Mouse (Mus musculus) hindbrain, embryonic 16.5 days (tissue): ENCODE data around the gene M1ap. TPM values are rescaled to one million over a fixed set of nuclear protein-coding genes. Genes with fewer than 3 reads are reported as not detected.

Experiments used
- ATAC-seq: fragments of 200-750 bp; cut with Nextera tagmentation; 2 replicates; pipeline ENCODE4 v1.8.0; 2017; ENCODE audit warnings: moderate TSS enrichment, moderate library complexity
- H3K27ac ChIP-seq: fragments of 300-500 bp; sonication (generic); 2 replicates; pipeline ENCODE4 v1.5.1; 2014; ENCODE audit warnings: low read depth, mild to moderate bottlenecking, control low read depth, low read length, moderate library complexity
- H3K27me3 ChIP-seq: fragments of 300-500 bp; sonication (generic); replicated peaks from 2 replicates; pipeline ENCODE4 v1.6.1; 2014; ENCODE audit warnings: low read length; ENCODE audit not compliant: control insufficient read depth, insufficient read depth
- H3K36me3 ChIP-seq: fragments of 300-500 bp; sonication (generic); 2 replicates; pipeline ENCODE4 v1.6.1; 2014; ENCODE audit warnings: mild to moderate bottlenecking, low read length, moderate library complexity, mixed read lengths; ENCODE audit not compliant: control insufficient read depth, insufficient read depth
- H3K4me1 ChIP-seq: fragments of 300-500 bp; sonication (generic); 2 replicates; pipeline ENCODE4 v1.6.1; 2014; ENCODE audit warnings: low read depth, low read length; ENCODE audit not compliant: control insufficient read depth, insufficient read depth
- H3K4me2 ChIP-seq: fragments of 300-500 bp; sonication (generic); 2 replicates; pipeline ENCODE4 v1.6.1; 2014; ENCODE audit warnings: mild to moderate bottlenecking, low read length, control low read depth, moderate library complexity
- H3K4me3 ChIP-seq: fragments of 300-500 bp; sonication (generic); 2 replicates; pipeline ENCODE4 v1.5.1; 2014; ENCODE audit warnings: mild to moderate bottlenecking, low read length, control low read depth, moderate library complexity
- H3K9ac ChIP-seq: fragments of 300-500 bp; sonication (generic); 2 replicates; pipeline ENCODE4 v1.6.1; 2014; ENCODE audit warnings: low read depth, mild to moderate bottlenecking, control low read depth, low read length, moderate library complexity
- H3K9me3 ChIP-seq: fragments of 300-500 bp; sonication (generic); 2 replicates; pipeline ENCODE4 v1.6.1; 2014; ENCODE audit warnings: mild to moderate bottlenecking, low read length, moderate library complexity; ENCODE audit not compliant: control insufficient read depth
- WGBS: fragments of 180-500 bp; shearing (Covaris S2); extraction: QIAGEN DNeasy Blood & Tissue Kit; methylation state at CpG from one replicate; pipeline ENCODE4 v1.1.7; 2014; 5-methylcytosine and 5-hydroxymethylcytosine counted together
- polyA plus RNA-seq: library from polyadenylated mRNA; unstranded; fragments of >200 nt; fragmentation: Nextera tagmentation; extraction: Ambion mirVana; gene quantifications from 2 replicates; pipeline ENCODE4 v1.2.1, GENCODE M21; 2015

The M1ap gene
- 0.41 TPM in 1 of 2 replicates, not detected in the other for polyA plus RNA-seq

DNA sequence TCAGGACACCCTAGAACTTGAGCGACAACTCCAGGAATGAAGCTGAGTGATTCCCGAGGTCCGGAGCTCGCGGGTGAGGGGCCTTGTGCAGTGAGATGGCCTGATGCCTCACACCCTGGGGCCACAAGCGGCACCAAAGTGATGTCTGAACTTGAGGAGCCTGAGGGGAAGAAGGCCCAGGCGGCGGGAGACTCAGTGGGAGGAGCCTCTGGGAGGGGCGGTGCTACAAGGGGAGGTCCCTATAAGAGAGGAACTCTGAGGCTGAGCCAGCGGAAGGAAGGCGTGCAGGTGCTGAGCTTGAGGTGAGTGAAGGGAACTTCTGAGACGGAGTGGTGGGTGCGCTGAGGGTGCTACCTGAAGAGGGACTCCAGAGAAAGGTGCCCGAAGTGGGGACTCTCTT, at the start of gene M1ap:
Gene M1ap (plus strand): TSS at position 252 of the 400 bp plus-strand sequence.
- Histone ChIP-seq H3K27me3 (no peaks in the 10 kb centered on the region), H3K4me2 (no peak within 1 kb of the TSS), H3K27ac (no peak within 1 kb of the TSS), H3K4me3 (no peak within 1 kb of the TSS), H3K36me3 (no peaks in the 10 kb centered on the region), H3K4me1 (no peaks in the 10 kb centered on the region), H3K9ac (no peak within 1 kb of the TSS), H3K9me3 (no peaks in the 10 kb centered on the region)
- ATAC-seq, result no peak
- 75% methylated on average over 14 of the region's 14 CpGs for WGBS

DNA sequence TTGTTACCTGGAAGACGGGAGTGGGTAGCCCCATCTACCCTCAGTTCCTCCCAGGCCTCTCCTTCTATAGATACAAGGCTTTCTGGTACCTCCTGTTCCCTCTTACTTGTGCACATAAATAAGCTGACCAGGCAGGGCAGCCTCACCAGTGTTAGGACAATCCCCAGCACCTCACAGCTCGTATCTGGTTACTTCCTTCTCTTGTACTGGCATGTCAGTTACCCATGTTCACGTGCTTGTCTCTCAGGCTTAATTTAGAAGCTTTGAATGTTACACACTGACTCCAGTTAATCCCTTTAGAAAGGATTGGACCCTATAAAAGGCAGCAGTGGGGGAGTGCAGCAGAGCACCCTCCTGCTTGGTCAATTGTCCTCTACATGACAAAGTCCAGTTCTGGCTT, 49.4 kb upstream of the M1ap start:
- 64% methylated on average over 3 of the region's 3 CpGs for WGBS

DNA sequence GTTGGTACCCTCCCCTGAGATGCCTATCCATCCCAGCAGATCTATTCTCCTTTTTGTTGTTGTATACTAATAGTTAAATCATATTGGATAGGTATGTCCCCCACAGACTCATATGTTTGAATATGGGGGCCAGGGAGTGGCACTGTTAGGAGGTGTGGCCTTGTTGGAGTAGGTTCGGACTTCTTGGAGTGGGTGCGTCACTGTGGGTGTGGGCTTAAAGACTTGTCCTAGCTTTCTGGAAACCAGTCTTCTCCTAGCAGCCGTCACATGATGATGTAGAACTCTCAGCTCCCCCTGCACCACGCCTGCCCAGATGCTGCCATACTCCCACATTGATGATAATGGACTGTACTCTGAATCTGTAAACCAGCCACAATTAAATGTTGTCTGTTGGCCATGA, 48.5 kb upstream of the M1ap start:
- no peak overlapping the region for H3K4me2 ChIP-seq
- H3K36me3 ChIP-seq, result no peaks in the 10 kb centered on the region
- WGBS, result 89% methylated on average over 4 of the region's 4 CpGs
- H3K27ac ChIP-seq, result no peak overlapping the region
- H3K4me1 ChIP-seq, result no peaks in the 10 kb centered on the region
- H3K4me3 ChIP-seq, result no peak overlapping the region
- H3K9me3 ChIP-seq, result no peaks in the 10 kb centered on the region
- no peak for ATAC-seq
- H3K9ac ChIP-seq, result no peak overlapping the region
- H3K27me3 ChIP-seq, result no peaks in the 10 kb centered on the region

More for the DNA sequence above, 49.4 kb upstream of the M1ap start:
- H3K4me3 ChIP-seq, result no peak overlapping the region
- H3K4me1 ChIP-seq, result no peaks in the 10 kb centered on the region
- no peaks in the 10 kb centered on the region for H3K27me3 ChIP-seq
- no peak overlapping the region for H3K27ac ChIP-seq
- H3K9me3 ChIP-seq, result no peaks in the 10 kb centered on the region
- H3K36me3 ChIP-seq, result no peaks in the 10 kb centered on the region
- H3K9ac ChIP-seq, result no peak overlapping the region
- no peak for ATAC-seq
- no peak overlapping the region for H3K4me2 ChIP-seq

DNA sequence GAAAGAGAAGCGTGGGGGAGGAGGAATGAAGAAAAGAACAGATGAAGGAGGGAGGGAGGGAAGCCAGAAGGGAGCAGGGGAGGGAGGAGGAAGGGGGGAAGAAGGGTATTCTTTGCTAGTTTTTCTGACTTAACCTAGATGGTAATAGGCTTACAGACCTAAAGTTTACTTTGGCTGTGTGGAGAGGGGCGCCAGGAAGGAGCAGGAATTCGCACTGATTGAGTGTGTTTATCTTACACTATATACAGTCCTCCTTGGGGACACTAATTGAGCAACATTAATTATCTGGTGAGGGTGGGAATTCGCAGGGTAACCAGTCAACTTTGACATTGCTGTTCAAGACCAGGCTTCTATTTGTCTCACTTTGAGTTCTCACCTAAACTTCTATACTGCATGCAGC, 48.0 kb upstream of the M1ap start:
- Histone ChIP-seq H3K27me3 (no peaks in the 10 kb centered on the region), H3K27ac (no peak overlapping the region), H3K9me3 (no peaks in the 10 kb centered on the region), H3K9ac (no peak overlapping the region), H3K4me1 (no peaks in the 10 kb centered on the region), H3K4me3 (no peak overlapping the region), H3K36me3 (no peaks in the 10 kb centered on the region), H3K4me2 (no peak overlapping the region)
- 64% methylated on average over 4 of the region's 4 CpGs for WGBS
- no peak for ATAC-seq

DNA sequence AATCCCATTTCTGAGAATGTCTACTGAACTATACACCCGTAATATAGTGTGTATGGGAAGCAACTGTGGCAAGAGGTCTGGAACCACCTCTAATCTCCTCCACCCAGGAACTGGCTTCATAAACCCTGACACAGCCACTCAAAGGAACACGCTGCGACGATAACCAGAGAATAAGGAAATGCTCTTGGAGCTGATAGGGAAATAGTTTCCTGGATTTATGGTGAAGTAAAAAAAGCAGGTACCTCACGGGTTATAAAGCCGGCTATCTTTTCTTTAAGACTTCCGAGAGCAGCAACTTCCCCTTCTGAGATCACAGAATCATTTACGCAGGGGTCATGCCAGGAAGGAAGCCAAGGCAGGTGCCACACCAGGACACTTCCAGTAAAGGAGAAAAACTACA, 44.1 kb upstream of the M1ap start:
- H3K9ac ChIP-seq, result no peak overlapping the region
- no peak for ATAC-seq
- WGBS, result 86% methylated on average over 8 of the region's 8 CpGs
- H3K4me3 ChIP-seq, result no peak overlapping the region
- no peaks in the 10 kb centered on the region for H3K27me3 ChIP-seq
- no peaks in the 10 kb centered on the region for H3K4me1 ChIP-seq
- H3K27ac ChIP-seq, result no peak overlapping the region
- no peaks in the 10 kb centered on the region for H3K36me3 ChIP-seq
- no peak overlapping the region for H3K4me2 ChIP-seq
- H3K9me3 ChIP-seq, result no peaks in the 10 kb centered on the region

DNA sequence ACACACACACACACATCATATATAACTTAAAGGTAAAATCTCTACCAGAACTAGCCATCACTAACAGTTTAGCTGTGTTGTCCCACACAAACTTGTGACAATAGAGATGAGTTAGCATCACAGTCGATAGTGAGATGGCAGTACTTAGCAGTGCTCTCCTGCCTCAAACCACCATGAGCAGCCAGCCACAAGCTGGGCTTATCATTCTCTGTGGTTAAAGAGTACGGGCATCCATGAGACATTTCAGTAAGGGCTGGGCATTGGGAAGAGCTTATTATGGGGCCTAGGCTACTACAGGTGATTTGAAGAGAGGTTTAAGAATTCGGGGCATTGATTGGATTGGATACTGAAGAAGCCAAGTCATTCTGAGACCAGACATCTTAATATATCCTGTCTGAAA, 39.7 kb upstream of the M1ap start:
- H3K36me3 ChIP-seq, result peaks cover 2% of the 10 kb centered on the region; the same call in 1 of the 2 replicates
- no peak for ATAC-seq
- H3K4me3 ChIP-seq, result no peak overlapping the region
- no peaks in the 10 kb centered on the region for H3K27me3 ChIP-seq
- no peaks in the 10 kb centered on the region for H3K9me3 ChIP-seq
- no peak overlapping the region for H3K4me2 ChIP-seq
- H3K4me1 ChIP-seq, result no peaks in the 10 kb centered on the region
- WGBS, result 86% methylated on average over 3 of the region's 3 CpGs
- no peak overlapping the region for H3K27ac ChIP-seq
- H3K9ac ChIP-seq, result no peak overlapping the region

DNA sequence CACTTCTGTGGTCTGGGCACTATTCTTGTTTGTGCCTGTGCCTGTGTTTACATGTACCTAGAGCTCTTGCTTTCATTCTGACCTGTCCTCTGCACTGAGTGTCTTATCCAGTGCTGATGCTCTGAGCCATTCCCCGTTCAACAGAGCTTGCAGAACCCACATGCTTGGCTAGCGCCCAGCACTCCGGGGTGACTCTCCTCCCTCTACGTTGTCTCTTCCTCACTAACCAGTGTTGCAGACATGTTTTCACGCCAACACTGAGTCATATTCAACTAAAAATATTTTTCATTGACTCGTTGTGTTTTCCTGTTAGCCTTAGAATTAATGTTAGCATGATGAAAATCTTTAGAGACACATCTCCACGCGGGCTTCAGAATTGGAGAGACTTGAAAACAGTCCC, 38.7 kb upstream of the M1ap start:
- Histone ChIP-seq H3K9ac (no peak overlapping the region), H3K4me3 (no peak overlapping the region), H3K9me3 (no peaks in the 10 kb centered on the region), H3K27ac (no peak overlapping the region), H3K27me3 (no peaks in the 10 kb centered on the region), H3K4me2 (no peak overlapping the region), H3K36me3 (peaks cover 5% of the 10 kb centered on the region), H3K4me1 (no peaks in the 10 kb centered on the region)
- 76% methylated on average over 8 of the region's 8 CpGs for WGBS
- no peak for ATAC-seq

DNA sequence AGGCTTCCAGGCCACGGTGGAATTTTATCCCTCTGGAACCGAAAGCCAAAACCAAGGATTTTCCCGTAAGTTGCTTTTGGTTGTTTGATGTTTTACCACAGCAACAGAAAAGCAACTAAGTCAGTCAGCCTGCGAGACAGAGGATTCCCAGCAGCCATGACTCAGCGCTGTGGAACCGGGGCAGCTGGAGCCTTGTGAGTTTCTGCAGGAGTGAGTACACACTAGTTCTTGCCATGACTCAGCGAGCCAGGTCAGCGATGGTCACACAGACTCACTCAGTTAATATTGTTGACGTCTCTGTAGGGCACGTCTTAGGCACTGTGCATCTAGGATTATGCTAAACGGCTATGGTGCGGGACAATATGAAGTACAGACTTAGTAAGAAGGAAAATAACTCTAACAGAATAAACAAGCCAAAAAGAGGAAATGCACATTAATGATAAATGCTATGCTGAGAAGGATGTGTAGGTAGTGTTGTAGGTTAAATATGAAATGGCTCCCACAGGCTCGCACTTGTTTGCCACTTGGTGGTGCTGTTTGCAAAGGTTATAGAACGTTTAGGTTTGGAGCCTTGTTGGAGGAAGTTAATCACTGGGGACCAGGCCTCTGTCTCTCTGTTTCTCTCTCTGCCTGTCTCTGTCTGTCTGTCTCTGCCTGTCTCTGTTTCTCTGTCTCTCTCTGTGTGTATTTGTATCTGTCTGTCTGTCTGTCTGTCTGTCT, 37.4 kb upstream of the M1ap start:
- Histone ChIP-seq H3K4me2 (no peak overlapping the region), H3K36me3 (peaks cover 13% of the 10 kb centered on the region), H3K9me3 (no peaks in the 10 kb centered on the region), H3K27me3 (no peaks in the 10 kb centered on the region), H3K9ac (no peak overlapping the region), H3K27ac (no peak overlapping the region), H3K4me3 (no peak overlapping the region), H3K4me1 (no peaks in the 10 kb centered on the region)
- WGBS, result 66% methylated on average over 14 of the region's 14 CpGs
- ATAC-seq, result no peak

DNA sequence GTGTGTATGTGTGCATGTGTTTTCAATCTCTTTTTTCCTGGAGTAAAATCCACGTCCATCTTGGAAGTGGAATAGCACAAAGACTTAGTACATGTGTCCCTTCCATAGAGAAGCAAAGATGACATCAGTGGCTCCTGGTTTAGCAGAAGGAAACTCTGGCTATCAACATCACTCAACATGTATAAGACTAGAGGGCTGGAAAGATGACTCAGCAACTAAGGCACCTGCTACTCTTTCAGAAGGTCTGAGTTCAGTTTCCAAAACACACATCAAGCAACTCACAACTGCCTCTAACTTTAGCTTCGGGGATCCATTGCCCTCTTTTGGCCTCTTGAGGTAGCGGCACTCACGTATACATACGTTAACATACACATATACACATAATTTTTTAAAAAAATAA, 35.4 kb upstream of the M1ap start:
- H3K4me1 ChIP-seq, result no peaks in the 10 kb centered on the region
- no peak overlapping the region for H3K4me2 ChIP-seq
- no peaks in the 10 kb centered on the region for H3K9me3 ChIP-seq
- H3K36me3 ChIP-seq, result peaks cover 13% of the 10 kb centered on the region
- no peak for ATAC-seq
- H3K4me3 ChIP-seq, result no peak overlapping the region
- no peaks in the 10 kb centered on the region for H3K27me3 ChIP-seq
- no peak overlapping the region for H3K9ac ChIP-seq
- H3K27ac ChIP-seq, result no peak overlapping the region
- WGBS, result 92% methylated on average over 5 of the region's 5 CpGs
